Mouse (Mus musculus): ENCODE data around the gene Col19a1. TPM values are rescaled to one million over a fixed set of nuclear protein-coding genes. Genes with fewer than 3 reads are reported as not detected.

The Col19a1 gene
- polyA plus RNA-seq, 1 experiment from 2014 or later: 2.7 TPM

GRCm38 (mm10) chr1:24349462-24350217 is 237.6 kb downstream of the Col19a1 start:
- Histone ChIP-seq H3K36me3 (ENCODE audit: control insufficient read depth, insufficient read depth, low read length) (no peaks in the 10 kb centered on the region), H3K4me2 (ENCODE audit: low read length) (peak overlapping the region; percentile 35), H3K27me3 (replicated peaks; ENCODE audit: control insufficient read depth, insufficient read depth, low read length) (no peaks in the 10 kb centered on the region), H3K4me1 (ENCODE audit: control insufficient read depth, insufficient read depth, low read depth, low read length) (no peaks in the 10 kb centered on the region), H3K9ac (ENCODE audit: low read depth, low read length) (peak overlapping the region; percentile 38; the same call in 1 of the 2 replicates), H3K9me3 (ENCODE audit: control insufficient read depth, low read length) (no peaks in the 10 kb centered on the region), H3K4me3 (ENCODE audit: low read length) (peak overlapping the region; percentile 17), H3K27ac (ENCODE audit: low read depth, low read length) (no peak overlapping the region)
- ATAC-seq: peak; percentile 94
- WGBS: 61% methylated on average over 13 of the region's 13 CpGs

DNA sequence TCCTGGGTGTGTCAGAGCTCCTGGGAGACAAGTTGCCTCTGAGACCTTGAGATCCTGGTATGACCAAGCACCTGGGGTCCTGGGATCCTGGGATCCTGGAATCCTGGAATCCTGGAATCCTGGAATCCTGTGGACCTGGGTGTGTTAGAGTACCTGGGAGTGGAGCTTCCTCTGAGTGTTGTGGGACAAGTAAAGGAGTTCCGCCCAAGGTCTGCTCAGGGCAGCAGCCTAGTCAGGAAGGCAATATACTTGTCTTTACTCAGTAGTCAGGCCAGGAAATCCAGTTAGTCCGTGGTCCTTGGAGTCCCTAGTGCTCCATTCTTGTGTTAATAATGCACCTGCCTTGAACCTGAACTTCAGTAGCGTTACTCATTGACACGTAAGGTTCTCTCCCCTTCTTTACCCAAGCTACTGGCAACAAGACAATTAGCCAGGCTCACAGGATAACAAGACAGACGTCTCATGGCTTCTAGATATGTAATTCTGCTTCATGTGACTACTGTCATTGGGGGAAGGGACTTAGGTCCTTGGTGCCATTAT is 239.6 kb downstream of the Col19a1 start:
- WGBS: 69% methylated on average over 5 of the region's 5 CpGs
- no peak for ATAC-seq

GRCm38 (mm10) chr1:24337556-24338275 is 249.6 kb downstream of the Col19a1 start:
- Histone ChIP-seq H3K36me3 (ENCODE audit: control insufficient read depth, insufficient read depth, low read length) (no peaks in the 10 kb centered on the region), H3K4me1 (ENCODE audit: control insufficient read depth, insufficient read depth, low read depth, low read length) (no peaks in the 10 kb centered on the region), H3K9ac (ENCODE audit: low read depth, low read length) (no peak overlapping the region), H3K27ac (ENCODE audit: low read depth, low read length) (no peak overlapping the region), H3K27me3 (replicated peaks; ENCODE audit: control insufficient read depth, insufficient read depth, low read length) (no peaks in the 10 kb centered on the region), H3K9me3 (ENCODE audit: control insufficient read depth, low read length) (no peaks in the 10 kb centered on the region), H3K4me3 (ENCODE audit: low read length) (no peak overlapping the region), H3K4me2 (ENCODE audit: low read length) (no peak overlapping the region)
- WGBS: 83% methylated on average over 10 of the region's 10 CpGs
- ATAC-seq: no peak

More for the DNA sequence above, 239.6 kb downstream of the Col19a1 start:
- H3K4me1 ChIP-seq (ENCODE audit: control insufficient read depth, insufficient read depth, low read depth, low read length): no peaks in the 10 kb centered on the region
- H3K4me2 ChIP-seq (ENCODE audit: low read length): no peak overlapping the region
- no peak overlapping the region for H3K4me3 ChIP-seq (ENCODE audit: low read length)
- no peaks in the 10 kb centered on the region for H3K27me3 ChIP-seq (replicated peaks; ENCODE audit: control insufficient read depth, insufficient read depth, low read length)
- H3K27ac ChIP-seq (ENCODE audit: low read depth, low read length): no peak overlapping the region
- H3K36me3 ChIP-seq (ENCODE audit: control insufficient read depth, insufficient read depth, low read length): no peaks in the 10 kb centered on the region
- H3K9me3 ChIP-seq (ENCODE audit: control insufficient read depth, low read length): no peaks in the 10 kb centered on the region
- H3K9ac ChIP-seq (ENCODE audit: low read depth, low read length): no peak overlapping the region

- Histone ChIP-seq H3K9me3 (ENCODE audit: control insufficient read depth, low read length) (no peaks in the 10 kb centered on the region), H3K36me3 (ENCODE audit: control insufficient read depth, insufficient read depth, low read length) (no peaks in the 10 kb centered on the region), H3K4me1 (ENCODE audit: control insufficient read depth, insufficient read depth, low read depth, low read length) (no peaks in the 10 kb centered on the region), H3K9ac (ENCODE audit: low read depth, low read length) (no peak overlapping the region), H3K4me2 (ENCODE audit: low read length) (no peak overlapping the region), H3K27ac (ENCODE audit: low read depth, low read length) (no peak overlapping the region), H3K4me3 (ENCODE audit: low read length) (no peak overlapping the region), H3K27me3 (replicated peaks; ENCODE audit: control insufficient read depth, insufficient read depth, low read length) (no peaks in the 10 kb centered on the region)
- no peak for ATAC-seq
- 72% methylated on average over 3 of the region's 3 CpGs for WGBS
Measured at GRCm38 (mm10) chr1:24336051-24336450, 251.2 kb downstream of the Col19a1 start.

- no peaks in the 10 kb centered on the region for H3K4me1 ChIP-seq (ENCODE audit: control insufficient read depth, insufficient read depth, low read depth, low read length)
- H3K4me3 ChIP-seq (ENCODE audit: low read length): no peak overlapping the region
- no peaks in the 10 kb centered on the region for H3K9me3 ChIP-seq (ENCODE audit: control insufficient read depth, low read length)
- ATAC-seq: no peak
- H3K4me2 ChIP-seq (ENCODE audit: low read length): no peak overlapping the region
- no peak overlapping the region for H3K27ac ChIP-seq (ENCODE audit: low read depth, low read length)
- no peaks in the 10 kb centered on the region for H3K36me3 ChIP-seq (ENCODE audit: control insufficient read depth, insufficient read depth, low read length)
- no peaks in the 10 kb centered on the region for H3K27me3 ChIP-seq (replicated peaks; ENCODE audit: control insufficient read depth, insufficient read depth, low read length)
- no peak overlapping the region for H3K9ac ChIP-seq (ENCODE audit: low read depth, low read length)
- 58% methylated on average over 6 of the region's 6 CpGs for WGBS
Measured at GRCm38 (mm10) chr1:24316961-24317589, 270.2 kb downstream of the Col19a1 start.

DNA sequence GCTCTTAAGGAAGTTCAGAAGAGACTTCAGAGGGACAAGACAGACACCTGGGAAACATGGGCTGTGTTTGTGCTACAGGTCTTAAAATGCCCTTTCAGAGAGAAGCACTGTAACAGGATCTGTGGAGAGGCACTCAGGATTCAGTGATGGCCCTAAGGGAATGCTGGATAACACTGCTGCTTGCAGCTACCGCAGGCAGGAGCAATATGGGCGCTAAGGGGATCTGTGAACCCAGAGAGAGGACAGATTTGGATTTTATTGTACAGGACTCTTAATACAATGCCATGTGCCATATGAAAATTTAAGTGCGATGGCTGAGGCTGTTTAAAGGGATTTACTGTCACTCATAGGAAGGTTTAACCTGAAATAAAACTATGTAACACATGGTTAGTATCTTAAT is 270.8 kb downstream of the Col19a1 start:
- no peaks in the 10 kb centered on the region for H3K9me3 ChIP-seq (ENCODE audit: control insufficient read depth, low read length)
- no peak overlapping the region for H3K9ac ChIP-seq (ENCODE audit: low read depth, low read length)
- 68% methylated on average over 3 of the region's 3 CpGs for WGBS
- H3K27me3 ChIP-seq (replicated peaks; ENCODE audit: control insufficient read depth, insufficient read depth, low read length): no peaks in the 10 kb centered on the region
- no peaks in the 10 kb centered on the region for H3K36me3 ChIP-seq (ENCODE audit: control insufficient read depth, insufficient read depth, low read length)
- no peak for ATAC-seq
- no peak overlapping the region for H3K4me3 ChIP-seq (ENCODE audit: low read length)
- no peaks in the 10 kb centered on the region for H3K4me1 ChIP-seq (ENCODE audit: control insufficient read depth, insufficient read depth, low read depth, low read length)
- no peak overlapping the region for H3K4me2 ChIP-seq (ENCODE audit: low read length)
- H3K27ac ChIP-seq (ENCODE audit: low read depth, low read length): no peak overlapping the region

DNA sequence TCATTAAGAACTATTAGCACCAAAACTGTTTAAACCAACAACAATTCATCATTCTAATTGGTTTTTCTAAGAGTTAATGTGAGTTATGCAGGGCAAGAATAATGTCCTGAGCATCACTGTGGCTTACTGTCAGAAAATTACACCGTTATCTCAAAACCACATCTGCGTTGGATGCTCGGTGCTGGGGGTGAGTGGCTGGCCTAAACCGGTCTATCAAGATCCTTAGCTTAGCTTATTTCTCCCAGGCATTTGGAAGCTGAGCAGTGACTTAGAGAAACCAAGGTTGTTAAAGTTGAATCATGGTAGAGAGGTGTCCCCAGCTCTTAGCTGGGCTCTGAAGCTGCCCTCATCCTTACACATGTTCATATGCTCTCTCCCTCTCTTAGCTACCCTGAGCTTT is 276.4 kb downstream of the Col19a1 start:
- ATAC-seq: no peak
- H3K27ac ChIP-seq (ENCODE audit: low read depth, low read length): no peak overlapping the region
- no peaks in the 10 kb centered on the region for H3K9me3 ChIP-seq (ENCODE audit: control insufficient read depth, low read length)
- no peak overlapping the region for H3K4me3 ChIP-seq (ENCODE audit: low read length)
- H3K27me3 ChIP-seq (replicated peaks; ENCODE audit: control insufficient read depth, insufficient read depth, low read length): no peaks in the 10 kb centered on the region
- H3K36me3 ChIP-seq (ENCODE audit: control insufficient read depth, insufficient read depth, low read length): no peaks in the 10 kb centered on the region
- no peak overlapping the region for H3K9ac ChIP-seq (ENCODE audit: low read depth, low read length)
- no peak overlapping the region for H3K4me2 ChIP-seq (ENCODE audit: low read length)
- WGBS: 76% methylated on average over 4 of the region's 4 CpGs
- H3K4me1 ChIP-seq (ENCODE audit: control insufficient read depth, insufficient read depth, low read depth, low read length): no peaks in the 10 kb centered on the region

DNA sequence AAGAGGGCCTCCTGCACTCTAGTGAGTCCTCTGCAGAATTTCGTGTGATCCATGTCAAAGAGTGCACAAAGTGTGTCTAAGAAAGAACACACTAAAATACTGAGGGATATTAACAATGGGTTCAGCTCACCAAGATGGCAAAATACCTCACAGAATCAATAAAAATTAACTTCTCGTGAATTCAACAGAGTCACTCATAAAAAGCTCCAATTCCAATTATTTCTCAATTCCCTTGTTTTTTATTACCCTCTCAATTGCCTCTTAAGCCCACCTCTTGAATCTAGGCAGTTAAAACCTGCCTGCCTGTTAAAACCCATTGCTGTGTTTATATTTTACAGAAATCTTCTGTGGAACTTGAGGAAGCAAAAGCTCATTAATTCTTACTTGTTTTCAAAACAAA is 277.1 kb downstream of the Col19a1 start:
- H3K4me1 ChIP-seq (ENCODE audit: control insufficient read depth, insufficient read depth, low read depth, low read length): no peaks in the 10 kb centered on the region
- H3K9ac ChIP-seq (ENCODE audit: low read depth, low read length): no peak overlapping the region
- ATAC-seq: no peak
- H3K27ac ChIP-seq (ENCODE audit: low read depth, low read length): no peak overlapping the region
- H3K4me3 ChIP-seq (ENCODE audit: low read length): no peak overlapping the region
- no peaks in the 10 kb centered on the region for H3K36me3 ChIP-seq (ENCODE audit: control insufficient read depth, insufficient read depth, low read length)
- H3K27me3 ChIP-seq (replicated peaks; ENCODE audit: control insufficient read depth, insufficient read depth, low read length): no peaks in the 10 kb centered on the region
- WGBS: 46% methylated on average over 2 of the region's 2 CpGs
- no peak overlapping the region for H3K4me2 ChIP-seq (ENCODE audit: low read length)
- no peaks in the 10 kb centered on the region for H3K9me3 ChIP-seq (ENCODE audit: control insufficient read depth, low read length)

GRCm38 (mm10) chr1:24303077-24303476 is 284.2 kb downstream of the Col19a1 start:
- Histone ChIP-seq H3K4me1 (ENCODE audit: control insufficient read depth, insufficient read depth, low read depth, low read length) (peaks cover 2% of the 10 kb centered on the region; the same call in 1 of the 2 replicates), H3K27ac (ENCODE audit: low read depth, low read length) (no peak overlapping the region), H3K4me3 (ENCODE audit: low read length) (no peak overlapping the region), H3K36me3 (ENCODE audit: control insufficient read depth, insufficient read depth, low read length) (no peaks in the 10 kb centered on the region), H3K9ac (ENCODE audit: low read depth, low read length) (no peak overlapping the region; the same call in 1 of the 2 replicates), H3K9me3 (ENCODE audit: control insufficient read depth, low read length) (no peaks in the 10 kb centered on the region), H3K27me3 (replicated peaks; ENCODE audit: control insufficient read depth, insufficient read depth, low read length) (no peaks in the 10 kb centered on the region), H3K4me2 (ENCODE audit: low read length) (no peak overlapping the region)
- 84% methylated on average over 7 of the region's 7 CpGs for WGBS
- 0 out of 2 replicates have a peak, but pooled peaks have one; percentile 37 for ATAC-seq
